Mouse (Mus musculus): Measurements from ENCODE around the gene Npepps. TPM values are rescaled to one million over a fixed set of nuclear protein-coding genes. Genes with fewer than 3 reads are reported as not detected.

The Npepps gene
- polyA plus RNA-seq, 1 experiment: 81.2 TPM

DNA sequence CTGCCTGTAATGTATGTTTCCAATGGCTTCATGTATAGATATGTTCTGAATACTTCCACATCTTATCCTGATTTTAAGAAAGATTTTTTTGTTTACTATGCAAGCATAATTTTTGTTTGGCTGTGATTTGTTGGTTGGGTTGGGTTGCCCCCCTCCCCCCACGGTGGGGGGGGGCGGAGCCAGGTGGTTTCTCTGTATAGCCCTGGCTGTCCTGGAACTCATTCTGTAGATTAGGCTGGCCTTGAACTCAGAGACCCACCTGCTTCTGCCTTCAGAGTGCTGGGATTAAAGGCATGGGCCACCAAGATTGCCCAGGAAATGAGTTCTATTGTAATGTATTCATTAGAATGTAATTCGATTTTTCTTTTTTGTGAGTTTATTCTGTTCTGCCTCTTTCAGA lies 91.2 kb downstream of the Npepps start:
- H3K4me1 ChIP-seq (ENCODE audit: control insufficient read depth, insufficient read depth, low read length): no peaks in the 10 kb centered on the region; the same call in 1 of the 2 replicates
- TF ChIP-seq CTCF (IDR thresholded peaks at IDR 0.05; ENCODE audit: extremely low read depth, insufficient read depth, low read length): no peak
- no peak for TF ChIP-seq POLR2A (IDR thresholded peaks at IDR 0.05; ENCODE audit: extremely low read depth, insufficient read depth, low read length)
- no peak overlapping the region; the same call in 1 of the 2 replicates for H3K4me3 ChIP-seq (ENCODE audit: insufficient read depth, low read length)
- H3K27ac ChIP-seq (ENCODE audit: insufficient read depth, low read length): no peak overlapping the region

DNA sequence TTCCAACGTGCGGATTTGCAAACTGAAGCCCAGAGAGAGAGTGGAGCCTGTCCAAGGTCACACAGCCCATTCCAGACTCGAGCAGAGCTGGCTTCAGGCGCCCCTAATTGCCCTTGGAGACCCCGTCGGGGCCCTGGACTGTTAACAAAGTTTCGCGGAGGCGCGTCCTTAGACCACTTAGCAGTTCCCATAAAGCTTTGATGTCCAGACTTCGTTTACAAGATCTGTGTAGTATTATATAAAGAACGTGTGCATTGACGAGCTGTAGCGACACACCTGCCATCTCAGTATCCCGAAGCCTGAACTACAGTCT lies 91.8 kb downstream of the Npepps start:
- Histone ChIP-seq H3K4me1 (ENCODE audit: control insufficient read depth, insufficient read depth, low read length) (no peaks in the 10 kb centered on the region; the same call in 1 of the 2 replicates), H3K27ac (ENCODE audit: insufficient read depth, low read length) (peak overlapping the region; percentile 89), H3K4me3 (ENCODE audit: insufficient read depth, low read length) (peak overlapping the region; percentile 45)
- TF ChIP-seq POLR2A (IDR thresholded peaks at IDR 0.05; ENCODE audit: extremely low read depth, insufficient read depth, low read length) (no peak), CTCF (IDR thresholded peaks at IDR 0.05; ENCODE audit: extremely low read depth, insufficient read depth, low read length) (no peak)

DNA sequence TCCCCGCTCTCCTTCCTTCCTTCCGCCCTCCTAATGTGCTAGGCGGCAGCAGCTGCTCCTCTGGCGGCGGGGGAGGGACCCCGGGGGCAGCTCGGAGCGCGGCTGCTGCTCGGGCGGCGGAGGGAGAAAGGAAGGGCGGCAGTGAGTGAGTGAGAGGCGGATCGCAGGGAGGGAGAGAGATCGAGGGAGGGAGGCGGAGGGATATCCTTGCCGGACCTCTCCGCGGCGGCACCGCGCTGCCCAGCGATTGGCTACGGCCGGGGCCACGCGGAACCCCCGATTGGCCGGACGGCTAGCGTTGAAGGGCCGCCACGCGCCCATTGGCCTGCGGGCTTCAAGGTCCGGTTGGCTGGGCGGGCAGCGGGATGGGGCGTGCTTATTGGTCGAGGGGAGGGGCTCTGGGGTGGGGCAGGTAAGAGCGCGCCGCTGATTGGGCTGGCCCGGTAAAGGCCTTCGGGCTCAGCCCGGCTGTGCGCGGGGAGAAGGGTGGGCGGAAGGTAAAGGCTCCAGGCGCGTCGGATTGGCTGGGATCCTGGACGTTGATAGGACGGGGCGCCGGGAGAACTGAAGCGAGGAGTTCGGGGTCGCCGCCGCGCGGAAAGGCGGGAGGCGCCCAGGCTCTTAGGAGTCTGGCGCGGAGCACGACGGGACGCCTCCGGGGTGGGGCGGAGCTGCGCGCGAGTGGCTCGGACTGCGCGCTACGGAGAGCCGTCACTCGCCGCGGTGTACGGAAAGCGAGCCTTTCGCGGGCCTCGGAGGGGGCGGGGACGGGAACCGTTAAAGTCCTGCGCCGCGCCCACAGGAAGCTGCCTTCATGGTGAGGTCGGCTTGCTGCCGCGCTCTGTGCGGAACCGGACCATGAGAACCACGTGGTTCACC lies 92.4 kb downstream of the Npepps start, which contains the start of gene Kpnb1:
Gene Kpnb1, minus strand, starts transcription at position 118 of the 879 bp plus-strand sequence.
- Histone ChIP-seq H3K4me3 (ENCODE audit: insufficient read depth, low read length) (peak within 1 kb of the TSS; percentile 45), H3K4me1 (ENCODE audit: control insufficient read depth, insufficient read depth, low read length) (no peaks in the 10 kb centered on the region; the same call in 1 of the 2 replicates), H3K27ac (ENCODE audit: insufficient read depth, low read length) (peak within 1 kb of the TSS; percentile 89)
- TF ChIP-seq POLR2A (IDR thresholded peaks at IDR 0.05; ENCODE audit: extremely low read depth, insufficient read depth, low read length) (peak; percentile 50; the same call in 1 of the 2 replicates), CTCF (IDR thresholded peaks at IDR 0.05; ENCODE audit: extremely low read depth, insufficient read depth, low read length) (no peak)

DNA sequence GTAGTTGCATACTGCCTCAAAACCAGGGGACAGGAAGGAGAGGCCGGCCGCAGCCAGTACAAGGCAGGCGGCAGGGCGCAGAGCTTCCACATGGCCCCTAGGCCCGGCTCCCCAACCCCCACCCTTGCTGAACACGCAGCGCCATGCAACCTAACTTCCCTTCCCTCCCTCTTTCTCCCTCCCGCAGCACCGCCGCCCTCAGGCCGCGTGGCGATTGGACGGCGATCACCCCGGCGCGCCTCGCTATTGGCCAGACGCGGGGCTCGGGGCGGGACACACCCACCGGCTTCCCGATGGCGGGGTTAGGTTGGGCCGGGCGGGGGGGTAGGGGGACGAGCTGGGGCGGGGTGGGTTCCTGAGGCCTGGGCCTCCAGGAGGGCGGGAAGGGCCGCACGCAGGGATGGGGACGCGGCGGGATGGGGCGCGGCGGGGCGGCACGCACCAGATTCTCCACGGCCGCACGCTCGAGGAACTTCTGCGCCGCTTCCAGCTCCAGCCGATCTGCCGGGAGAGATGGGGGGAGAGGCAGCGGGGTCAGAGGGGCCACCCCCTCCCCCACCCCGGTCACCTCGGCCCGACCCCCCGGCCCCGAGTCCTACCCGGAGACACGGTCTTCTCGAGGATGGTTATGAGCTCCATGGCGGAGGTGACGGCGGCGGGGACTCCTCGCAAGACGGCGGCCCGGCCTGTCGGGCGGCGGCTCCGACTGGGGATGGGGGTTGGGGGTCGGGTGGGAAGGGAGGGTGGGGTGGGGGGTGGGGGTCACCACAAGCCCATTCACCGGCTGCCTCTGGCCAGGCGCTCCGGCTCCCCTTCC lies 93.3 kb downstream of the Npepps start:
- TF ChIP-seq POLR2A (IDR thresholded peaks at IDR 0.05; ENCODE audit: extremely low read depth, insufficient read depth, low read length) (no peak), CTCF (IDR thresholded peaks at IDR 0.05; ENCODE audit: extremely low read depth, insufficient read depth, low read length) (no peak)

DNA sequence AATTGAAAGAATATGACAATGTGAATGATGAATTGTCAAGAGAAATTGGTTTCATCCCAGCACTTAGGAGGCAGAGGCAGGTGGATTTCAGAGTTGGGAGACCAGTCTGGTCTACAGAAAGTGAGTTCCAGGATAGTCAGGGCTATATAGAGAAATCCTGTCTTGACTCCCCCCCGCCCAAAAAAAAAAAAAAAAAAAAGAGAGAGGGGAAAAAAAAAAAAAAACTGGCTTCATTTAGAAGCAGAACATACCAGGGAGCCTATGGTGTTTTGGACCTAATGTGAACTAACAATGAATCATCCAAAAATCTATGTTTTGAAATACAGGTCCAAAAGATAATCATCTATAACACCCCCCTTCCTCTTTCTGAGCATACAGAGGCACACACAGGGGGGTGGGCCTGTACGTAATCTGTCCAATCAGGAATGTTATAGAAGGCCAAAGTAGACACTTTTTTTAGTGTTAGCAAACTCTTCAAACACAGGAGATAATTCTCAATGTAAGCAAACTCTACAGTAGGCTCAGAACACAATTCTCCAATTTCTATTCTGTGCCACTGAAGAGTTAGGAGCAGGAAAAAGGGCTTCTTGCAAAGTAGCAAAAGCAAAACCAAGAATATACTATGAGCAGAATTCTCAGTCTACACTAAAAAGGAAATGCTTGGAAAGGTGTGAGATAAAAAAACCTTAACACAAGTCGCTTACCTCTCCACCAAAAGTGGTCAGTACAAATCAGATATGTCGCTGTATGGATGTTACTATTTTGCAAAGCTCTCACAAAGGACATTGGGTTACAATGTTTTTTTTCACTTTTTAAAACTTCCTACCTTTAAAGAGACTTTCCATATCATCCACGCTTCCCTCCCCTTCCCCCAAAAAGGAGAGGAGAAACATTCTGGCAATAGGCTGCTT lies 94.5 kb downstream of the Npepps start:
- TF ChIP-seq CTCF (IDR thresholded peaks at IDR 0.05; ENCODE audit: extremely low read depth, insufficient read depth, low read length) (no peak), POLR2A (IDR thresholded peaks at IDR 0.05; ENCODE audit: extremely low read depth, insufficient read depth, low read length) (no peak)
- Histone ChIP-seq H3K4me3 (ENCODE audit: insufficient read depth, low read length) (peak overlapping the region; percentile 45; the same call in 1 of the 2 replicates), H3K4me1 (ENCODE audit: control insufficient read depth, insufficient read depth, low read length) (peaks cover 3% of the 10 kb centered on the region; the same call in 1 of the 2 replicates), H3K27ac (ENCODE audit: insufficient read depth, low read length) (no peak overlapping the region)

More for the DNA sequence above, 93.3 kb downstream of the Npepps start:
- peak overlapping the region; percentile 76; the same call in 1 of the 2 replicates for H3K27ac ChIP-seq (ENCODE audit: insufficient read depth, low read length)
- H3K4me1 ChIP-seq (ENCODE audit: control insufficient read depth, insufficient read depth, low read length): no peaks in the 10 kb centered on the region; the same call in 1 of the 2 replicates
- H3K4me3 ChIP-seq (ENCODE audit: insufficient read depth, low read length): peak overlapping the region; percentile 45

DNA sequence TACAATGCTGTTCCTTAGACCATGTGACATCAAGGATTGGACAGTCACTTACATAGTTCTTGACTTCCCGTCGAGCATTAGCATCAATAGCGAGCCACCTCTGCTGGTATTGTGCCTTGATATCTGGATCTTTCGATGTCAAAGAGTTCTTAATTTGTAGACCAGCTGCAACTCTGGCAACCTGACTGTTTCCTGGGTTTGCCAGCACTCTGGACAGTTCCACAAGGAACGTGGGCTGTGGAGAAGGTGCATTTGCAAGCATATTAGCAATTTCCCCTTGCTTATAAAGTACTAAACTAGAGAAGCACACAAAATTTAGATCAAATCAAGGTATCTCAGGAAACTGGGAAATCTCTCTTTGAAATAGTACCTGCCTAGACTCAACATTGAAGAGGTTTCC lies 95.6 kb downstream of the Npepps start:
- TF ChIP-seq POLR2A (IDR thresholded peaks at IDR 0.05; ENCODE audit: extremely low read depth, insufficient read depth, low read length) (no peak), CTCF (IDR thresholded peaks at IDR 0.05; ENCODE audit: extremely low read depth, insufficient read depth, low read length) (no peak)
- H3K4me1 ChIP-seq (ENCODE audit: control insufficient read depth, insufficient read depth, low read length): peaks cover 3% of the 10 kb centered on the region; the same call in 1 of the 2 replicates
- H3K27ac ChIP-seq (ENCODE audit: insufficient read depth, low read length): no peak overlapping the region
- H3K4me3 ChIP-seq (ENCODE audit: insufficient read depth, low read length): no peak overlapping the region

DNA sequence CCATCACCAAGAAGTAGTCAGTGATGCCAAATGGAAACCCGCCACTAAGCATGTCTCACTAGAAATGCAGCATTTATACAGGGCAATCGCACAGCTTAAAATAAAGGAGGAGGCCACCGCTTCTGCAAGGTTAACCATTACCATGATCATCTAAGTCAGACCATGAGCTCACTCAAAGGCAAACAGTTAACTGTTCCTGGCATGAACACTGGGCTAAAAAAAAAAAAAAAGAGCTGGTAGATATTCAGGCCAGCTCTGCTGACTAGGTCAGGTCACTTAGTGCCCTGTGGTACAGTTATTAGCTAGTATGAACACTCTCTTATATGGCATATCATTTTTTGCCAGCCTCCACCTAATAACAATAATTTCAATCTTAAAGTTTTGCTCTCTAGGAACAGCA lies 98.0 kb downstream of the Npepps start:
- TF ChIP-seq CTCF (IDR thresholded peaks at IDR 0.05; ENCODE audit: extremely low read depth, insufficient read depth, low read length) (no peak), POLR2A (IDR thresholded peaks at IDR 0.05; ENCODE audit: extremely low read depth, insufficient read depth, low read length) (no peak)
- Histone ChIP-seq H3K27ac (ENCODE audit: insufficient read depth, low read length) (no peak overlapping the region), H3K4me1 (ENCODE audit: control insufficient read depth, insufficient read depth, low read length) (peaks cover 3% of the 10 kb centered on the region; the same call in 1 of the 2 replicates), H3K4me3 (ENCODE audit: insufficient read depth, low read length) (no peak overlapping the region)

DNA sequence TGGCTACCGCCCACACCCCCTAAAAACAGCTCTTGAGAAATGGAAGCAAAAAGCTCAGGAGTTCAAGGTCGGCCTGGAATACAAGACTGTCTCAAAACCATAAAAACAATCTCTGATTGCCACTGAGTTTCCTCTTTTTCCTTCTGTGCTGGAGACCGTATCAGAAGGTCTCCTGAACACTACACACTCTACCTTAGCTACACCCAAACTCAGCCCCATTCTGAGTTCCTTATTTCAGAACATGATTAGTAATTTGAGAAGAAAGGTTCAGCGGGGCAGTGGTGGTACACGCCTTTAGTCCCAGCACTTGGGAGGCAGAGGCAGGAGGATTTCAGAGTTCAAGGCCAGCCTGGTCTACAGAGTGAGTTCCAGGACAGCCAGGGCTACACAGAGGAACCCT lies 99.4 kb downstream of the Npepps start:
- Histone ChIP-seq H3K4me1 (ENCODE audit: control insufficient read depth, insufficient read depth, low read length) (peaks cover 3% of the 10 kb centered on the region; the same call in 1 of the 2 replicates), H3K27ac (ENCODE audit: insufficient read depth, low read length) (no peak overlapping the region), H3K4me3 (ENCODE audit: insufficient read depth, low read length) (no peak overlapping the region)
- TF ChIP-seq POLR2A (IDR thresholded peaks at IDR 0.05; ENCODE audit: extremely low read depth, insufficient read depth, low read length) (no peak), CTCF (IDR thresholded peaks at IDR 0.05; ENCODE audit: extremely low read depth, insufficient read depth, low read length) (no peak)
